Mouse (Mus musculus) spleen, adult 2 months (tissue): ENCODE measurements around the gene H2afy.

ENCODE experiments used
- CTCF ChIP-seq: fragments of 200-500 bp; IDR thresholded peaks from 2 replicates; pipeline ENCODE4 v1.5.1; 2011; ENCODE audit warnings: mild to moderate bottlenecking, inconsistent platforms; ENCODE audit not compliant: insufficient read depth, insufficient read length, insufficient replicate concordance; ENCODE audit errors: extremely low read depth
- POLR2A ChIP-seq: fragments of 200-500 bp; IDR thresholded peaks from 2 replicates; pipeline ENCODE4 v1.6.1; 2011; ENCODE audit warnings: low read depth, low read length, inconsistent platforms

- TF ChIP-seq POLR2A (no peak), CTCF (no peak)
Measured at GRCm38 (mm10) chr13:56159016-56159601, 22.9 kb upstream of the H2afy start.
